23 mouse cellular contexts compared by ENCODE assay signal in genomic region chr5:123239501-123239900, GRCm38 (mm10). TPM values are rescaled to one million over a fixed set of nuclear protein-coding genes. Genes with fewer than 3 reads are reported as not detected.
DNase-seq lines count a peak whose midpoint lies in the region; ATAC-seq lines count a peak whose summit lies in the region.
"Had no signal": no experiment of that assay in that cellular context is flagged by ENCODE, and none has a peak within 500 bp of the region (broad histone marks: within the 10 kb centered on the region; RNA-seq: fewer than 3 reads in every experiment).

No protein-coding gene starts in this region.

- no peak overlapping the region for H3K4me3 ChIP-seq in heart, embryonic 12.5 days
- H3K4me3 ChIP-seq: forebrain, embryonic 10.5 days; heart, embryonic 15.5 days; hindbrain, embryonic 15.5 days; limb, embryonic 15.5 days; lung, embryonic 15.5 days; midbrain, embryonic 10.5 days; neural tube, embryonic 15.5 days had no signal

- no peak for ATAC-seq in heart, embryonic 12.5 days (ENCODE audit: insufficient number of reproducible peaks, low FRiP score)
- ATAC-seq: intestine, postnatal 0 days had no signal

- H3K36me3 ChIP-seq in heart, embryonic 12.5 days = peaks cover 66% of the 10 kb centered on the region

- no peaks in the 10 kb centered on the region for H3K27me3 ChIP-seq in heart, embryonic 12.5 days (replicated peaks)
- H3K27me3 ChIP-seq: heart, embryonic 15.5 days; hindbrain, embryonic 15.5 days; limb, embryonic 15.5 days; lung, embryonic 15.5 days; neural tube, embryonic 15.5 days had no signal

- H3K27ac ChIP-seq in heart, embryonic 12.5 days (ENCODE audit: poor library complexity, severe bottlenecking) = no peak overlapping the region
- H3K27ac ChIP-seq: forebrain, embryonic 10.5 days; heart, embryonic 15.5 days; hindbrain, embryonic 15.5 days; limb, embryonic 15.5 days; lung, embryonic 15.5 days; midbrain, embryonic 10.5 days; neural tube, embryonic 15.5 days had no signal

- H3K4me1 ChIP-seq in heart, embryonic 12.5 days (replicated peaks) = peaks cover 8% of the 10 kb centered on the region
- H3K4me1 ChIP-seq: hindbrain, embryonic 15.5 days; lung, embryonic 15.5 days; midbrain, embryonic 10.5 days had no signal

- DNase-seq in heart, adult 18-20 months = peak; percentile 65 to 66
- peak; percentile 59 for DNase-seq in testis, postnatal 10 days (ENCODE audit: low spot score)
- DNase-seq in testis, postnatal 14 days (ENCODE audit: low spot score) = no peak
- peak; percentile 69 for DNase-seq in gastrocnemius, postnatal 25 days
- DNase-seq in lung, postnatal 25 days (ENCODE audit: low spot score) = peak; percentile 5
- no peak for DNase-seq in layer of hippocampus, adult 11-12 months (ENCODE audit: low spot score)
- no peak for DNase-seq in spleen, adult 18-20 months
- DNase-seq: cerebellum, adult 11 months; kidney, postnatal 10 days had no signal

- H3K4me2 ChIP-seq in heart, embryonic 12.5 days = no peak overlapping the region
- H3K4me2 ChIP-seq: heart, embryonic 15.5 days; hindbrain, embryonic 15.5 days; limb, embryonic 15.5 days; lung, embryonic 15.5 days; neural tube, embryonic 15.5 days had no signal

- H3K9me3 ChIP-seq in heart, embryonic 12.5 days (replicated peaks) = no peaks in the 10 kb centered on the region
- H3K9me3 ChIP-seq: forebrain, embryonic 10.5 days; G1E; heart, embryonic 15.5 days; hindbrain, embryonic 15.5 days; limb, embryonic 15.5 days; lung, embryonic 15.5 days; midbrain, embryonic 10.5 days; neural tube, embryonic 15.5 days had no signal

- H3K9ac ChIP-seq in heart, embryonic 12.5 days = no peak overlapping the region
- H3K9ac ChIP-seq: heart, embryonic 15.5 days; hindbrain, embryonic 15.5 days; limb, embryonic 15.5 days; lung, embryonic 15.5 days; neural tube, embryonic 15.5 days had no signal

- 91% methylated on average over 11 of the region's 11 CpGs for WGBS in heart, embryonic 12.5 days

RNA-seq across cellular contexts. Expression of gene Wdr66, which starts 12.4 kb away (rescaled TPM):
- under 1 TPM; 0.62 to 0.94 TPM for total RNA-seq in heart, adult 18-20 months (2021)
- 0.24 and 0.64 TPM in 2 replicates for polyA plus RNA-seq in heart, embryonic 12.5 days (2016; fragmentation: Nextera tagmentation; extraction: Ambion mirVana)
- 1 to 10 TPM; 1.1 to 1.9 TPM for total RNA-seq in gastrocnemius, postnatal 25 days (2021)
- total RNA-seq: common myeloid progenitor, adult 5-6 weeks had no signal
- polyA plus RNA-seq: G1E had no signal

RNA-seq across cellular contexts. Expression of gene Hpd, which starts 57.0 kb away (rescaled TPM):
- under 1 TPM in 1 of 2 experiments, not detected in 1; 0.51 TPM for total RNA-seq in heart, adult 18-20 months (2021)
- not detected in 2 replicates for polyA plus RNA-seq in heart, embryonic 12.5 days (2016; fragmentation: Nextera tagmentation; extraction: Ambion mirVana)
- not detected for total RNA-seq in gastrocnemius, postnatal 25 days (2021)
- total RNA-seq: common myeloid progenitor, adult 5-6 weeks; G1E; left cerebral cortex, postnatal 14 days had no signal
- polyA plus RNA-seq: C2C12; embryonic facial prominence, embryonic 14.5 days; G1E; heart, embryonic 15.5 days; hindbrain, embryonic 15.5 days; limb, embryonic 15.5 days; lung, embryonic 15.5 days; midbrain, embryonic 10.5 days; neural tube, embryonic 15.5 days had no signal

Comparison
In these comparisons a context has a peak if more than half of its experiments do, and no peak if none do; other contexts are left out.
1. DNase-seq: peak in heart, adult 18-20 months (2 of 2), testis, postnatal 10 days (single experiment), gastrocnemius, postnatal 25 days (single experiment) and lung, postnatal 25 days (single experiment); none in testis, postnatal 14 days (single experiment), layer of hippocampus, adult 11-12 months (single experiment) and spleen, adult 18-20 months (0 of 2).